Mouse (Mus musculus) cerebellum, postnatal 14 days (tissue): ENCODE measurements around the gene Sfr1.

Experiments
- DNase-seq, 2 experiments: peaks; one replicate each; pipeline ENCODE4 v3.0.0; 2021; ENCODE audit warnings: mixed read lengths in 2 of 2

Sfr1 gene

DNA sequence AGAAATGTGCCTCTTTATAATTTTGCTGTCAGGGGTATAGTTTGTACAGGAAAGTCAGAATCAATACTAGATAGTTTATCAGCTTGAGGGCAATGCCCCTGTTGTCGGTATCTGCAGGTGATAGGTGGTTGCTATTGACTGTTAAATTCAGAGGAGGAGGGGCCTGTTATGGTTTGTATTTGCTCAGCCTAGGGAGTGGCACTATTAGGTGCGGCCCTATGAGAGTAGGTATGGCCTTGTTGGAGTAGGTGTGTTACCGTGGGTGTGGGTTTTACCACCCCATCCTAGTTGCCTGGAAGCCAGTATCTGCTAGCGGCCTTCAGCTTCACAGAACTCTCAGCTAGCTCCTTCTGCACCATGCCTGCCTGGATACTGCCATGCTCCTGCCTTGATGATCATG lies 22.4 kb downstream of the Sfr1 start:
- no peak for DNase-seq

GRCm38 (mm10) chr19:47754931-47755330 lies 23.4 kb downstream of the Sfr1 start:
- no peak for DNase-seq

GRCm38 (mm10) chr19:47755625-47756024 lies 24.1 kb downstream of the Sfr1 start:
- no peak for DNase-seq

DNA sequence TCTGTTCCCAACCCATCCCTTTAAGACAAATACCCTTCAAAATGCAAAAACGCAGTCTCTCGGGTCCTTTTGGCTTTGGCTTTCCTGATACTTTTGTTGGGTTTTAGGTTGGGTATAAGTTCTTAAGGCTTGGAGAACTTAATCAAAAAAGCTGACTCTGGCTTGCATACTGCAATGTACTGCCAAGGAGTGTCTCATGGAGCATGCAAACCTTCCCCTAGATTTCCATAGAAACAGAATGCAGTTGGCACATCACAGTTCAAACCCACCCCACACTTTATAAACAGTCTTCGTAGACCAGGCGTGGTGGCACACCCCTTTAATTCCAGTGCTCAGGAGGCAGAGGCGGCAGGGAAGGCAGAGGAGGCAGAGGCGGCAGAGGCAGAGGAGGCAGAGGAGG lies 46.4 kb downstream of the Sfr1 start:
- DNase-seq, result no peak

DNA sequence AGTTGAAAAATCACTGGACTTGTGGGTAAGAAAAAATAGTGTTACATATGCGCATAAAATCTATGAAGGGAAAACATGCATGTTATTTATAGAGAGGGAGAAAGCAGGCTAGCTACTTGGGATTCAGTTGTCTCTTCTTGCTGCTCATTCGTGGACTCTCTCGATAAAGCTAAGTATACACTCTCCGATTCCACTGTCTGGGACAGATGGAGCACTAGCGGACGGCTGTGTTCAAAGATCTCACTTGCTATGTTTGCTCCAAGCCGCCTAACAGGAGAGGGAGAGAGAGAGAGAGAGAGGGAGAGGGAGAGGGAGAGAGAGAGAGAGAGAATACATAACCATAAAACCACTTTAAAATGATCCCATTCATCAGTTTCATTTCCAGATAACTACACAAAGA lies 48.7 kb downstream of the Sfr1 start:
- DNase-seq, result no peak

GRCm38 (mm10) chr19:47780972-47781371 lies 49.5 kb downstream of the Sfr1 start:
- DNase-seq, result no peak

DNA sequence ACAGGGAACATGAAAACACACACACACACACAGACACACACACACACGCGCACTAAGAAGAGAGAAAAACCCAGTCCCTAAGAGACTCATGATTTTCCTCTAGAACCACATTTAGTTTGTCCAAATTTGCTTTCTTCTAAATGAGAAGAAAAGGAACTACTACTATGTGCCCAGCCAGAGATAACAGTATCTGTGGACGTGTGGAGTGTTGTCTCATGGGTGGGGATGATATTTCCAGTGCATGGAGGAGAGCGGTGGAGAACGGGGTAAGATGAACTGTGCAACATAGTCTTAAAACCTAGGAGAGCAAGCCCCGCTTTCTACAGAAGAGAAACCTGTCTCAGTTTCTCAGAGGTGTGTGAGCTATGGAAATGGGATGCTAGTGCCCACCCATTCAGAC lies 52.4 kb downstream of the Sfr1 start:
- no peak for DNase-seq
